Mouse (Mus musculus) lung, embryonic 16.5 days (tissue): Measurements from ENCODE around the gene Fam161a. TPM values are rescaled to one million over a fixed set of nuclear protein-coding genes. Genes with fewer than 3 reads are reported as not detected.

Source experiments
- ATAC-seq: fragments of 200-750 bp; cut with Nextera tagmentation; 2 replicates; pipeline ENCODE4 v1.8.0; 2017; ENCODE audit warnings: low read depth, mild to moderate bottlenecking, moderate library complexity
- H3K27ac ChIP-seq: fragments of 300-500 bp; sonication (generic); 2 replicates; pipeline ENCODE4 v1.5.1; 2014; ENCODE audit warnings: mild to moderate bottlenecking, control low read depth, low read length
- H3K27me3 ChIP-seq: fragments of 300-500 bp; sonication (generic); 2 replicates; pipeline ENCODE4 v1.6.1; 2014; ENCODE audit warnings: low read depth, low read length, mixed read lengths; ENCODE audit not compliant: control insufficient read depth, insufficient read depth
- H3K36me3 ChIP-seq: fragments of 300-500 bp; sonication (generic); 2 replicates; pipeline ENCODE4 v1.6.1; 2014; ENCODE audit warnings: low read length; ENCODE audit not compliant: control insufficient read depth, insufficient read depth
- H3K4me1 ChIP-seq: fragments of 300-500 bp; sonication (generic); replicated peaks from 2 replicates; pipeline ENCODE4 v1.6.1; 2014; ENCODE audit warnings: low read length, mixed read lengths; ENCODE audit not compliant: control insufficient read depth, insufficient read depth
- H3K4me2 ChIP-seq: fragments of 300-500 bp; sonication (generic); 2 replicates; pipeline ENCODE4 v1.6.1; 2014; ENCODE audit warnings: low read depth, low read length, control low read depth
- H3K4me3 ChIP-seq: fragments of 300-500 bp; sonication (generic); 2 replicates; pipeline ENCODE4 v1.5.1; 2014; ENCODE audit warnings: mild to moderate bottlenecking, low read length, control low read depth
- H3K9ac ChIP-seq: fragments of 300-500 bp; sonication (generic); 2 replicates; pipeline ENCODE4 v1.6.1; 2014; ENCODE audit warnings: low read length, control low read depth
- H3K9me3 ChIP-seq: fragments of 300-500 bp; sonication (generic); 2 replicates; pipeline ENCODE4 v1.6.1; 2016; ENCODE audit warnings: low read length; ENCODE audit not compliant: control insufficient read depth
- WGBS: fragments of 180-500 bp; shearing (Covaris S2); extraction: QIAGEN DNeasy Blood & Tissue Kit; methylation state at CpG from one replicate; pipeline ENCODE4 v1.1.7; 2014; 5-methylcytosine and 5-hydroxymethylcytosine counted together
- polyA plus RNA-seq: library from polyadenylated mRNA; unstranded; fragments of >200 nt; fragmentation: Nextera tagmentation; extraction: Ambion mirVana; gene quantifications from 2 replicates; pipeline ENCODE4 v1.2.1, GENCODE M21; 2015

The Fam161a gene
- polyA plus RNA-seq, 1 experiment from 2014 or later: 10.8 TPM

DNA sequence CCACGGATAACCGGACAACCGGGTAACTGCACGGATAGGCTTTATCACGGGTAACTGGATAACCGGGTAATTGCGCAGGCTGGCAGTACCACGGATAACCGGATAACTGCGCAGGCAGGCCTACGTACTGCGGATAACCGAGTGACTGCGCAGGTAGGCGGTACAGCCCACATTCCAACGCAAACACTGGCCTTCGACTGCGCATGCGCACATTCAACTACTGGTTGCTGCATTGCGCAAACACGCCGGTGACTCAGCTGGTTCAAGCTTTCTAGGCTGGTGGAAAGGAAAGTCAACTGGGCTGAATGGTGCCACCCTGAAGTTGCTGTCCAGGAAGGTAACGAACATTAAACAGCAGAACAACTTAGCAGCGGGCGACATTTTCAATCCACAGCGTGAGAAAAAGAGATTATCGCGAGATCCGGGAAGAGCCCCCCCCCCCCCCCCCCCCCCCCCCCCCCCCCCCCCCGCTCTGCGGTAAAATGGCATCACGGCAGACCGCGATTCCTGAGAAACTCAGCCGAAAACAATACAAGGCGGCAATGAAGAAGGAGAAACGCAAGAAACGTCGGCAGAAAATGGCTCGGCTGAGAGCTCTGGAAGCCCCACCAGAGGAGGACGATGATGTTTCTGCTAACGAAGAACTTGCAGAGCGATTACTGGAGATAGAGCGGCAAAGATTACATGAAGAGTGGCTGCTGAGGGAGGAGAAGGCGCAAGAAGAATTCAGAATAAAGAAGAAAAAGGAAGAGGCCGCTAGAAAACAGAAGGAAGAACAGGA lies 34.4 kb upstream of the Fam161a start:
- peaks cover 9% of the 10 kb centered on the region; the same call in 1 of the 2 replicates for H3K4me1 ChIP-seq
- ATAC-seq: peak; percentile 72
- WGBS: 49% methylated on average over 42 of the region's 46 CpGs
- H3K4me3 ChIP-seq: peak overlapping the region; percentile 64
- no peaks in the 10 kb centered on the region for H3K27me3 ChIP-seq
- H3K4me2 ChIP-seq: peak overlapping the region; percentile 71
- peak overlapping the region; percentile 78 for H3K27ac ChIP-seq
- peak overlapping the region; percentile 71 for H3K9ac ChIP-seq
- peaks cover 17% of the 10 kb centered on the region; the same call in 1 of the 2 replicates for H3K36me3 ChIP-seq
- H3K9me3 ChIP-seq: peaks cover 19% of the 10 kb centered on the region

DNA sequence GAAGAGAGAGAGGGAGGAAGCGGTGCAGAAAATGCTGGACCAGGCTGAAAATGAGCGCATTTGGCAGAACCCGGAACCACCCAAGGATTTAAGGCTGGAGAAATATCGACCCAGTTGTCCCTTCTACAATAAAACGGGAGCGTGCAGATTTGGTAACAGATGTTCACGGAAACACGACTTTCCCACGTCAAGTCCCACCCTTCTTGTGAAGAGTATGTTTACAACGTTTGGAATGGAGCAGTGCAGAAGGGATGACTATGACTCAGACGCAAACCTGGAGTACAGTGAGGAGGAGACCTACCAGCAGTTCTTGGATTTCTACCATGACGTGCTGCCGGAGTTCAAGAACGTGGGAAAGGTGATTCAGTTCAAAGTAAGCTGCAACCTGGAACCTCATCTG lies 33.7 kb upstream of the Fam161a start:
- Histone ChIP-seq H3K9ac (peak overlapping the region; percentile 63), H3K4me1 (peaks cover 9% of the 10 kb centered on the region; the same call in 1 of the 2 replicates), H3K9me3 (peaks cover 19% of the 10 kb centered on the region), H3K36me3 (peaks cover 17% of the 10 kb centered on the region; the same call in 1 of the 2 replicates), H3K27me3 (no peaks in the 10 kb centered on the region), H3K27ac (peak overlapping the region; percentile 60), H3K4me3 (peak overlapping the region; percentile 64), H3K4me2 (peak overlapping the region; percentile 61)
- WGBS: 45% methylated on average over 14 of the region's 14 CpGs
- no peak for ATAC-seq

GRCm38 (mm10) chr11:22978215-22978614 lies 29.1 kb upstream of the Fam161a start:
- Histone ChIP-seq H3K4me3 (no peak overlapping the region), H3K9ac (no peak overlapping the region), H3K4me2 (no peak overlapping the region), H3K27ac (no peak overlapping the region), H3K27me3 (no peaks in the 10 kb centered on the region), H3K36me3 (peaks cover 12% of the 10 kb centered on the region; the same call in 1 of the 2 replicates), H3K9me3 (peaks cover 3% of the 10 kb centered on the region; the same call in 1 of the 2 replicates), H3K4me1 (peaks cover 16% of the 10 kb centered on the region)
- no peak for ATAC-seq
- 92% methylated on average over 3 of the region's 3 CpGs for WGBS

DNA sequence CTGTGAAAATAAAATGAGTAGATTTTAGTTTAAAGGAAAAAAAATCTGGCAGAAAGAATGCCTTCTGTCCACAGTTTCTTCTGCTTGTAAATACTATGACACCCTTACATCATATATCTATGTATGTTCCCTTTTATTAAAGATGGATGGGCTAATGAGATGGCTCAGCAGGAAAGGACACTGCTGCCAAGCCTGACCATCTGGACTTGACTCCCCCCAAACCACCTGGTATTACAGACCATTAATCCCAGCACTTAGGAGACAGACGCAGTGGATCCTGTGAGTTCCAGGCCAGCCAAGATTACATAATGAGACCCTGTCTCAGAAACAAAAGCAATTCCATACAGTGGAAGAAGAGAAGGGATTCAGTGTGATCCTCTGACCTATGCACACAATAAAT lies 28.6 kb upstream of the Fam161a start:
- H3K4me1 ChIP-seq: peaks cover 16% of the 10 kb centered on the region
- H3K9me3 ChIP-seq: peaks cover 3% of the 10 kb centered on the region; the same call in 1 of the 2 replicates
- peaks cover 11% of the 10 kb centered on the region; the same call in 1 of the 2 replicates for H3K36me3 ChIP-seq
- 56% methylated on average over 1 of the region's 1 CpGs for WGBS
- no peak overlapping the region for H3K27ac ChIP-seq
- H3K4me2 ChIP-seq: no peak overlapping the region
- no peak overlapping the region for H3K4me3 ChIP-seq
- no peak for ATAC-seq
- no peak overlapping the region for H3K9ac ChIP-seq
- no peaks in the 10 kb centered on the region for H3K27me3 ChIP-seq

- Histone ChIP-seq H3K9ac (no peak overlapping the region), H3K9me3 (peaks cover 1% of the 10 kb centered on the region; the same call in 1 of the 2 replicates), H3K36me3 (peaks cover 6% of the 10 kb centered on the region; the same call in 1 of the 2 replicates), H3K27ac (no peak overlapping the region), H3K4me2 (no peak overlapping the region), H3K4me1 (peaks cover 13% of the 10 kb centered on the region), H3K4me3 (no peak overlapping the region), H3K27me3 (no peaks in the 10 kb centered on the region)
- no peak for ATAC-seq
- 77% methylated on average over 1 of the region's 1 CpGs for WGBS
Measured at GRCm38 (mm10) chr11:22979221-22979620, 28.1 kb upstream of the Fam161a start.

GRCm38 (mm10) chr11:22981041-22981440 lies 26.3 kb upstream of the Fam161a start:
- H3K27ac ChIP-seq: no peak overlapping the region
- H3K4me3 ChIP-seq: peak overlapping the region; percentile 77
- WGBS: 31% methylated on average over 4 of the region's 4 CpGs
- peak overlapping the region; percentile 77 for H3K9ac ChIP-seq
- no peaks in the 10 kb centered on the region for H3K27me3 ChIP-seq
- peaks cover 5% of the 10 kb centered on the region; the same call in 1 of the 2 replicates for H3K36me3 ChIP-seq
- no peak for ATAC-seq
- peak overlapping the region; percentile 84 for H3K4me2 ChIP-seq
- no peaks in the 10 kb centered on the region for H3K9me3 ChIP-seq
- H3K4me1 ChIP-seq: peaks cover 7% of the 10 kb centered on the region

- H3K4me2 ChIP-seq: peak overlapping the region; percentile 84
- peak overlapping the region; percentile 77 for H3K4me3 ChIP-seq
- ATAC-seq: peak; percentile 34
- H3K27me3 ChIP-seq: no peaks in the 10 kb centered on the region
- no peaks in the 10 kb centered on the region for H3K9me3 ChIP-seq
- WGBS: under 1% methylated on average over 12 of the region's 12 CpGs
- H3K36me3 ChIP-seq: peaks cover 5% of the 10 kb centered on the region; the same call in 1 of the 2 replicates
- peak overlapping the region; percentile 77 for H3K9ac ChIP-seq
- H3K4me1 ChIP-seq: peaks cover 7% of the 10 kb centered on the region
- H3K27ac ChIP-seq: peak overlapping the region; percentile 97
Measured at GRCm38 (mm10) chr11:22981543-22981950, 25.8 kb upstream of the Fam161a start.

DNA sequence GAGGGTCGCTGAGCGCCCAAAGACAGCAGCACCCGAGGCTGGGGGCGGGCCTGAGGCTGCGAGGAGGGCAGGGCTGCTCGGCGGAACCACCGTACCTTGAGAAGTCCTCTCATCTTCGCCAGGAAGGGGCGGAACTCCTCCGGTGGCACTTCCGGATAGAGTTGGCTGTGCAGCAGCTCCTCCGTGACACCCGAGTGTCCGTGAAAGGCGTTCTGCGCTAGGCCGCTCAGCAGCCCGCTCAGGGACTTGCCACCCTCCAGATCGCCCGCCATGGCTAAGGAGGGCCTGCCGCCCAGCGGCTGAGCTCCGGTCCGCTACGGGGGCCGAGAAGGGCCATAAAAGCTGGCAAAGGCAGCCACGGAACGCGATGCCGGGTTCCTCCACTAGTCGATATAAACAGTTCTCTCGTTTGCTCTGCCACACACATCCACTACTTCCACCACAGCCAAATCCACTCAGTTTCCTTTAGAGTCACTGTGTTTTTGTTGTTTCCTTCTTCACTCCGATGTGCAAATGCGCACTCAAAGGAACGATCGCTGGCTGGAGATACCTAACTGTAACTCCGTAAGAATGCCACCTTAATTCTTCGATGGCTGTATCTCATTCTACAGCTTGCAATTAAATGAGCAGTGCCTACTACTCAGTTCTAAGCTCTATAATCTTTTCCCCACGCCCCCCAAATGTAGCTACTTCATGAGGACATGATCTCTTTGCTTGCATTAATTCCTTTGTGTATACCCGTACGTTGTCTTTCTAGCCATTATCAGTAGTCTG lies 25.2 kb upstream of the Fam161a start, which contains the start of the genes Gm28048 and Commd1:
Gene Gm28048, minus strand, starts transcription at position 107 of the 774 bp plus-strand sequence.
Gene Commd1, minus strand, starts transcription at position 399 of the 774 bp plus-strand sequence.
- ATAC-seq: peak; percentile 95
- WGBS: 2% methylated on average over 42 of the region's 42 CpGs

DNA sequence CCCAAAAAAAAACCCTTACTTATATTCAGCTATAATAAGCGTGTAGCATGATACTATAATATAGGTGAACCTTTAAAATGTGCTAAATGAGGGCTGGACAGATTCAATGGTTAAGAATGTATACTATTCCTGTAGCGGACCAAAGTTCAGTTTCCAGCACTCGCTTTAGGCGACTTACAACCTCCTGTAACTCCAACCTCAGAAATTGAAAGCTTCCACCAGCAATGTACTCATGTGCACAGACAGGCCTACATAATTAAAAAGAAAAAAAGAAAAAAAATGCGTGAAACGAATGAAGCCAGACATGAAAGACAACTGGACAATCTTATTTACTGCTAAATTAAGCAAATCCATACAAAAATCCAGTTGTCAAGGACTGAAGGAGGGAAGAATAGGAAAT lies 24.5 kb upstream of the Fam161a start:
- WGBS: 69% methylated on average over 6 of the region's 6 CpGs
- no peaks in the 10 kb centered on the region for H3K27me3 ChIP-seq
- H3K4me3 ChIP-seq: no peak overlapping the region
- H3K4me1 ChIP-seq: peaks cover 7% of the 10 kb centered on the region
- peak overlapping the region; percentile 84 for H3K4me2 ChIP-seq
- no peak overlapping the region for H3K9ac ChIP-seq
- H3K36me3 ChIP-seq: peaks cover 2% of the 10 kb centered on the region; the same call in 1 of the 2 replicates
- H3K27ac ChIP-seq: no peak overlapping the region
- H3K9me3 ChIP-seq: no peaks in the 10 kb centered on the region
- ATAC-seq: no peak

More for the DNA sequence above, 25.2 kb upstream of the Fam161a start, which contains the start of the genes Gm28048 and Commd1:
- Histone ChIP-seq H3K4me3 (peak within 1 kb of the TSS; percentile 77), H3K9me3 (no peaks in the 10 kb centered on the region), H3K36me3 (peaks cover 5% of the 10 kb centered on the region; the same call in 1 of the 2 replicates), H3K4me2 (peak within 1 kb of the TSS; percentile 84), H3K27me3 (no peaks in the 10 kb centered on the region), H3K4me1 (peaks cover 7% of the 10 kb centered on the region), H3K27ac (peak within 1 kb of the TSS; percentile 97), H3K9ac (peak within 1 kb of the TSS; percentile 77)
